Mouse (Mus musculus): ENCODE measurements around the gene Gm17374.

DNA sequence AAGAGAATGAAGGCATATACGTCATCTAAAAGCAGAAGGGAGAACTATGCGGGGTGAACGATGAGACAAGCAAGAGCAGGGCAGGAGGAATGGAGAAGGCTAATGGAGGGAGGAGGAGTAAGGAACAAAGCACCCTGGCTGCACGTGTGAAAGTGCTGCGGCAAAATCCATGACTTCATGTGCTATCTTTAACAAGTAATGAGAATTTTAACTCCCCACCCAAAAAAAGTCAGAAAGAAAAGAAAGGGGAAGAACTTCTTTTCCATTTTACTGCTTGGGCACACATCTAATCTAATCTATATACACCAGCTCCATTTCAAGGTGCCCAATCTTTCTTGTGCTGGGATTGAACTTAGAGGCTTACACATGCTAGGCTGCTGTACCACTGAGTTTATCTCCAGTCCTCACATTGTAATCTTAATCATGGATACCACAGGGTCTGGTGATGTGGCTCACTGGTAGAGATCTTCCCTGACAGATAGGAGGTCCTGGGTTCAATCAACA is 11.6 kb downstream of the Gm17374 start:
- no peak for TF ChIP-seq POLR2A (IDR thresholded peaks at IDR 0.05; ENCODE audit: insufficient read length, low read depth)
- TF ChIP-seq CEBPB (IDR thresholded peaks at IDR 0.05; ENCODE audit: insufficient read depth, poor library complexity, severe bottlenecking): no peak
- no peak for TF ChIP-seq TCF12 (IDR thresholded peaks at IDR 0.05; ENCODE audit: insufficient read depth, poor library complexity, severe bottlenecking)
- no peak for TF ChIP-seq MYOD1 (IDR thresholded peaks at IDR 0.05; ENCODE audit: control insufficient read depth in 1 of 3, insufficient read length in 2 of 3, low read depth in 2 of 3)
- TF ChIP-seq TCF3 (IDR thresholded peaks at IDR 0.05; ENCODE audit: insufficient read length, low read depth): no peak
- no peak for TF ChIP-seq POLR2AphosphoS2 (IDR thresholded peaks at IDR 0.05; ENCODE audit: insufficient read length, low read depth)
- TF ChIP-seq MAX (IDR thresholded peaks at IDR 0.05; ENCODE audit: low read depth): no peak
